Mouse (Mus musculus) heart, adult 2 months (tissue): ENCODE results near the gene L3mbtl1. TPM values are rescaled to one million over a fixed set of nuclear protein-coding genes. Genes with fewer than 3 reads are reported as not detected.
A peak's percentile ranks its signal among the peaks of the same experiment; 100 is the strongest.
"Not testable (repeated sequence)": the region's sequence is repeated elsewhere in the genome, so short reads cannot be mapped to it uniquely, and the experiment has no call there.

ENCODE experiments used
- DNase-seq, 2 experiments: peaks; one replicate each; pipeline ENCODE4 v3.0.0; 2021
- H3K27ac ChIP-seq: fragments of 200-600 bp; 2 replicates; pipeline ENCODE4 v1.8.1; 2022
- H3K27me3 ChIP-seq: fragments of 200-500 bp; 2 replicates; pipeline ENCODE4 v1.6.1; 2012; ENCODE audit warnings: mild to moderate bottlenecking, low read length, inconsistent platforms, mixed read lengths; ENCODE audit not compliant: control insufficient read depth, insufficient read depth
- H3K36me3 ChIP-seq: fragments of 200-500 bp; 2 replicates; pipeline ENCODE4 v1.6.1; 2012; ENCODE audit warnings: low read length, inconsistent platforms; ENCODE audit not compliant: control insufficient read depth, insufficient read depth
- H3K4me1 ChIP-seq: fragments of 200-500 bp; 2 replicates; pipeline ENCODE4 v1.6.1; 2011; ENCODE audit warnings: low read length; ENCODE audit not compliant: control insufficient read depth, insufficient read depth
- H3K4me3 ChIP-seq: fragments of 200-600 bp; 2 replicates; pipeline ENCODE4 v1.8.1; 2022
- H3K79me2 ChIP-seq: fragments of 200-500 bp; replicated peaks from 2 replicates; pipeline ENCODE4 v1.6.1; 2012; ENCODE audit warnings: mild to moderate bottlenecking, inconsistent platforms, low read length, moderate library complexity, mixed read lengths; ENCODE audit not compliant: control insufficient read depth, insufficient read depth
- H3K9ac ChIP-seq: fragments of 200-500 bp; 2 replicates; pipeline ENCODE4 v1.6.1; 2012; ENCODE audit warnings: low read depth, mild to moderate bottlenecking, control low read depth, inconsistent platforms, low read length, mixed read lengths
- CTCF ChIP-seq: fragments of 200-600 bp; IDR thresholded peaks from 2 replicates; pipeline ENCODE4 v1.8.1; 2022; ENCODE audit warnings: antibody characterized with exemption, mild to moderate bottlenecking, moderate library complexity
- EP300 ChIP-seq: fragments of 200-500 bp; IDR thresholded peaks from 2 replicates; pipeline ENCODE4 v1.6.1; 2011; ENCODE audit warnings: low read depth, low read length, control low read depth; ENCODE audit not compliant: insufficient read depth
- POLR2A ChIP-seq: fragments of 200-500 bp; IDR thresholded peaks from 2 replicates; pipeline ENCODE4 v1.6.1; 2011; ENCODE audit warnings: mild to moderate bottlenecking, low read depth, low read length, control low read depth; ENCODE audit not compliant: insufficient read depth
- WGBS: fragments of 180-500 bp; shearing (Covaris S2); methylation state at CpG from one replicate; pipeline ENCODE4 v1.1.7; 2018; 5-methylcytosine and 5-hydroxymethylcytosine counted together
- intact Hi-C: fragments of 180-260 bp; cut with DNase I; formaldehyde crosslinking; loops from one replicate; pipeline ENCODE4 v1.15.1; 2025
- long read RNA-seq: library from polyadenylated mRNA; stranded (forward); transcript quantifications from one replicate; pipeline ENCODE4 v2.0.0, GENCODE M21; 2021
- polyA plus RNA-seq: library from polyadenylated mRNA; depleted of rRNA; stranded (reverse); fragments of >200 nt; gene quantifications from 2 replicates; pipeline ENCODE4 v1.2.3, GENCODE M21; 2012; rRNA removed
- total RNA-seq, 2 experiments: library from RNA; stranded (reverse); gene quantifications; 2 replicates each; pipeline ENCODE4 v1.2.3; 2021

The L3mbtl1 gene
- total RNA-seq (under 1 TPM in 1 of 2 experiments, not detected in 1; 0.65 TPM), polyA plus RNA-seq (0.10 TPM in 1 of 2 replicates, not detected in the other)
- long read RNA-seq, partial matches to known transcripts, result 1 of 1 reads
- long read RNA-seq, other reads (novel, unspliced or antisense), result 0 of 1 reads

DNA sequence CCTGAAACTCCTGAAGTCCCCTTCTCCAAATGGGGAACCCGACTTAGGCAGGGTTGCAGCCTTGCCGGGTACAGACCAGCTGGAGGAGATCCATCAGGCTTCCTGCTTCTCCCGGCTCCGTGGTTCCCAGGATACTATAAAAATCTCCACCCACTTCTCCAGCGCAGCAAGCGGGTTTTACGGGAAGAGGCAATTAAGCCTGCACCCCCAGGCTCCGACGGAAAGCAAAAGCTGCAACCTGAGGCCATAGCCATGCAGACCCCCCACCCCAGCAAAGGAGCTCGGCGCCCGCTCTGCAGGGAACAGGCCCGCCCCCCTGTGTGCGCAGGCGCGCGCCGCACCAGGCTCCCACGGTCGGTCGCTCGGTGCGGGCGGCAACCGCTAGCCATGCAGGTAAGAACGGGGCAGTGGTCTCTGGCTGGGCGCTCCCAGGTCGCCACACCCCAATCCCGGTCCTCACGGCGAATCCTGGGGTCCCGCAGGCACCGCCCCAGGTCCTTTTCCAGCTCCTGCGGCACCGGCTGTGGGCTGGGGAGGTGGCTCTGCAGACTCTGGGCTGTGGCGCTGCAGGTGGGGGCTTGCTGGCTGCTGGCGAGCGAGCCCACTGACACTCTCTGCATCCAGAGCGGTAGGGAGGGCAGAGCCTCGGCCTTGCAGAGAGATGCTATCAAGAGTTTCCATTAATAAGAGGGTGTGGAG is at the start of gene L3mbtl1:
L3mbtl1 (plus strand) TSS at position 325 of the 699 bp plus-strand sequence.
- H3K4me3 ChIP-seq, result peak within 1 kb of the TSS; percentile 46
- DNase-seq, result peak; percentile 25 to 43
- no peaks in the 10 kb centered on the region for H3K27me3 ChIP-seq
- H3K9ac ChIP-seq, result peak within 1 kb of the TSS; percentile 51
- peaks cover 2% of the 10 kb centered on the region for H3K36me3 ChIP-seq
- H3K4me1 ChIP-seq, result no peaks in the 10 kb centered on the region
- no peaks in the 10 kb centered on the region for H3K79me2 ChIP-seq
- WGBS, result under 1% methylated on average over 40 of the region's 40 CpGs
- no peak for TF ChIP-seq POLR2A
- no peak for TF ChIP-seq CTCF
- no peak for TF ChIP-seq EP300
- intact Hi-C loops, result loop anchor here (10.0 kb wide), 1 partner anchor 262 kb away; the partner anchor contains the start of gene Tox2
- no peak within 1 kb of the TSS for H3K27ac ChIP-seq

DNA sequence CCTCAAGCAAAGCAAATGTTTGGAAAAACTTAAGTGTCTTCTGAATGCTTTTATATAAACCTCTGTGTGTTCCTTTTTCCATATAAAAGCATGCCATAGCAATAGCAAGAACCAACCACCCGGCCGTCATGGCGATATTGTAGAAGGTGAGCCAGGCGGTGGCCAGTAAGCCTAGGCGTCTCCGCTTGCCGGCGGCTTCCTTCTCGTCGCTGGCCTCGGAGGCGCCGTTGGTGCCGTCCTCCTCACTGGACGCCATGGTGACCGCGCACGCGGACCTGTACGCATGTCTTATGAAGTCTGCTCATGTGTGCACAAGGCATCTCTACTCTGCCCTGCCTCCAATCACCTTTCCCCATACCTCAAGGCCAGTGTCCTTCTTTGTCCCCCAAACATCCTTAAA is 44.0 kb upstream of the L3mbtl1 start:
- H3K4me1 ChIP-seq, H3K9ac ChIP-seq, H3K36me3 ChIP-seq, H3K4me3 ChIP-seq, intact Hi-C loops, H3K27ac ChIP-seq, H3K27me3 ChIP-seq, H3K79me2 ChIP-seq: not testable (repeated sequence)
- peak in 1 of 2 experiments; percentile 1 for DNase-seq
- WGBS, result 93% methylated on average over 20 of the region's 20 CpGs

DNA sequence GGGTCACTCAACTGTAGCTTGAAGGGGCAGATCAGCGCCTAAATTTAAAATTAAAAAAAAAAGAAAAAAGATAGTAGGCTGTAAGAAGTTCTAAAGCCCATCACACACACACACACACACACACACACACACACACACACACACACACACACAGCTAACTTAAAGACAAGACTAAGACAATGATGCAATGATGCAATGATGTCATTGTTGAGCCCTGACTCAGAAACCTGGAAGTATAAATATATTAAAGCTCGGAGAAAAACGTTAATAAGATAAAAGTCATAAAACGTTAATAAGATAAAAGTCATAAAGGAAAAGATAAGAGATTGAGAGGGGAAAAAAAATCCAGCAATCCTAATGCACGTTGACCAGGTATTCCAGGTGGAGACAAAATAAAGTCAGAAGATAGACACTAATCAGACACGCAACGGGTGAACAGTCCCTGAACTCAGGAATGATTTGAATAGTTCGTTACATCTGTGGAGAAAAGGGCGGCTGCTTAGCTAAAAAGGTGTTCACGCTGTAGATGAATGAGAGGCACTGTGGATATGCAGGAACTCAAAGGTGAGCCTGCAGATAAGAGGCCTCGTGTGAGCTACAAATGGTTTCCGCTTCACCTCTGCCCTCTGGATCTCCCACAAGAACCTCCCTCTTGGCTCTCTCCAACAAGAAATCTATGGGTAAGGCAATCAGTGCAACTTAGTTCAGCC is 43.2 kb upstream of the L3mbtl1 start:
- TF ChIP-seq EP300, result no peak
- no peak for TF ChIP-seq CTCF
- TF ChIP-seq POLR2A, result no peak
- DNase-seq, result no peak
- intact Hi-C loops, result no loop called here
- Histone ChIP-seq H3K36me3 (no peaks in the 10 kb centered on the region), H3K79me2 (no peaks in the 10 kb centered on the region), H3K4me1 (no peaks in the 10 kb centered on the region), H3K27me3 (no peaks in the 10 kb centered on the region), H3K4me3 (no peak overlapping the region), H3K27ac (no peak overlapping the region), H3K9ac (no peak overlapping the region)
- WGBS, result 53% methylated on average over 12 of the region's 12 CpGs

DNA sequence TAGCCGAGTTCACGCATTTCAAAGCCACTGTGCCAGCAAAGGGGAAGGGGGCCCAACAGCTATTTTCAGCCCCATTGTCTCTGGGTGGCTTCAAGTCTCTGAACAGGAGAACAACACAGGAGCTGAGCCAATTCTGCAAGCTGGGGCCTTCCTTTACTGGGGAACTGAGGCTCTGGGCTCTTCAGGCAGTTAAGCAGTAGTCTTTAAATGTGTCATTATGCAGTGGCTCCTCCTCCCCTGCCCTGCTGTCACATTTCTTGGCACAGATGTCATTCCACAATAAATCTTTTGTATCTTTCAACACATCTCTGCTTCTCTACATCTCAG is 42.7 kb upstream of the L3mbtl1 start:
- no peak for DNase-seq
- H3K4me1 ChIP-seq, result no peaks in the 10 kb centered on the region
- no peak overlapping the region for H3K9ac ChIP-seq
- H3K79me2 ChIP-seq, result no peaks in the 10 kb centered on the region
- H3K27me3 ChIP-seq, result no peaks in the 10 kb centered on the region
- H3K36me3 ChIP-seq, result no peaks in the 10 kb centered on the region
- TF ChIP-seq CTCF (no peak), EP300 (no peak), POLR2A (no peak)
- WGBS, result 18% methylated on average over 2 of the region's 2 CpGs
- intact Hi-C loops, result no loop called here
- H3K4me3 ChIP-seq, result no peak overlapping the region
- no peak overlapping the region for H3K27ac ChIP-seq

DNA sequence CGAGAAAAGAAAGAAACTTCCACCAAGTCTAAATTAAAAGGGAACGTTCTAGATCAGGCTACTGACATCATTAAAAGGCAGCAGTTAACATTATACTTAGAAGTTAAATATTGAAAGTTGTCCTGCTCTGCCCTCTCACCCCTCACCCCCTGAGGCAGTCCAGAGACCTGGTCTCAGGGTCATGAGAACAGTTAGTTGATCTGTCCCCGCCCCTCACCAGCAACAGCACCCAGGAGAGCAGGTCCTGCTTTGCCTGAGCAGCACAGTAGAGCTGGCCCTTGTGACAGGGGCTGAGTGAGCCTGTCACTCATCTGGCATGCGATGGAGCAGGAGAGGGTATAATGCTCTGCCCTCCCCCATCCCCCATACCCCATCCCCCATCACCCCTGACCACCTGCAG is 37.4 kb upstream of the L3mbtl1 start:
- Histone ChIP-seq H3K4me1 (no peaks in the 10 kb centered on the region), H3K27ac (no peak overlapping the region), H3K36me3 (no peaks in the 10 kb centered on the region), H3K4me3 (no peak overlapping the region), H3K9ac (no peak overlapping the region), H3K27me3 (no peaks in the 10 kb centered on the region), H3K79me2 (no peaks in the 10 kb centered on the region)
- WGBS, result 72% methylated on average over 4 of the region's 4 CpGs
- TF ChIP-seq POLR2A (no peak), EP300 (no peak), CTCF (no peak)
- intact Hi-C loops, result no loop called here
- no peak for DNase-seq

DNA sequence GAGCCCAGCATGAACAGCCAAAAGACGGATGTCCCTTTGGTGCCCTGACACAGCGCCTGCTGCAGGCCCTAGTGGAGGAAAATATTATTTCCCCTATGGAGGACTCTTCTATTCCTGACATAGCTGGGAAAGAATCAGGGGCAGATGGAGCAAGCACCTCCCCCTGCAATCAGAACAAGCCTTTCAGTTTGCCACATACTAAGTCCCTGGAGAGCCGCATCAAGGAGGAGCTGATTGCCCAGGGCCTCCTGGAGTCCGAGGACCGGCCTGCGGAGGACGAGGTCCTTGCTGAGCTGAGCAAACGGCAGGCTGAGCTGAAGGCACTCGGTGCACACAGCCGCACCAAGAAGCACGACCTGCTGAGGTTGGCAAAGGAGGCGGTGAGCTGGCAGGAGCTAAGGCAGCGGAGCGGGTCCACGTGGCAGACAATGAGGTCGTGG is 35.2 kb upstream of the L3mbtl1 start:
- WGBS, result 29% methylated on average over 16 of the region's 16 CpGs
- Histone ChIP-seq H3K9ac (no peak overlapping the region), H3K36me3 (no peaks in the 10 kb centered on the region), H3K27ac (no peak overlapping the region), H3K4me3 (no peak overlapping the region), H3K79me2 (no peaks in the 10 kb centered on the region), H3K4me1 (no peaks in the 10 kb centered on the region), H3K27me3 (no peaks in the 10 kb centered on the region)
- no peak for TF ChIP-seq POLR2A
- intact Hi-C loops, result no loop called here
- DNase-seq, result no peak
